Mouse (Mus musculus) adrenal gland, postnatal 14 days (tissue): ENCODE results near the gene 2310002L09Rik. TPM values are rescaled to one million over a fixed set of nuclear protein-coding genes. Genes with fewer than 3 reads are reported as not detected.
"Not testable (repeated sequence)": the region's sequence is repeated elsewhere in the genome, so short reads cannot be mapped to it uniquely, and the experiment has no call there.

Source experiments
- DNase-seq: peaks from one replicate; pipeline ENCODE4 v3.0.0; 2021; ENCODE audit warnings: mixed read lengths
- long read RNA-seq, 2 experiments: library from polyadenylated mRNA; stranded (forward); transcript quantifications; one replicate each; pipeline ENCODE4 v2.0.0; 2021
- total RNA-seq: library from RNA; stranded (reverse); gene quantifications from 2 replicates; pipeline ENCODE4 v1.2.3, GENCODE M21; 2021

2310002L09Rik gene
- not detected in 2 replicates for total RNA-seq
- long read RNA-seq, experiment 1, result 0 reads
- long read RNA-seq, experiment 2, result 0 reads

DNA sequence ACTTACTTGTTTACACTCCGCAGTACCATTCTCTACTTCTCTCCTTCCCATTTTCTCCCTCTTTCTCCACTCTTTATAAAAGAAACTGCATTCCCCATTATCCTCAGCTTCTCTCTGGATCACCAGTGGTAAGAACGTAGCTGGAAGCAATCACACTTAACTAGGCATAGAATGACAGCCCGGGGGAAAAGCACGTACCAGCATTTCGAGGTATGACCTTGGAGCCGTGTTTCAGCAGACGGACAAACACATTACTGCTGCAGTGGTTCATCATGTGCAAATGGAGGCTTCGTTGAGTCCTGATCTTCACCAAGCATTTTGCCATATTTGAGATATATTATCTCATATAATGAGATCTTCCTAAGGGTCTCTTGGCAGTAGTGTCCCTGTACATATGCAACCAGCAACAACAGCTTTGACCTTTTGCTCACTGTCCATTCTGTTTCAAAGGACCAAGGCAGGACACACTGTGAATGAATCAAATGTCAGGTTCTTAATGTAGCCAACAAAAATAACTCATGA, at the start of gene 2310002L09Rik:
TSS of gene 2310002L09Rik (minus strand) at position 472 of the 522 bp plus-strand sequence.
- DNase-seq, result no peak

DNA sequence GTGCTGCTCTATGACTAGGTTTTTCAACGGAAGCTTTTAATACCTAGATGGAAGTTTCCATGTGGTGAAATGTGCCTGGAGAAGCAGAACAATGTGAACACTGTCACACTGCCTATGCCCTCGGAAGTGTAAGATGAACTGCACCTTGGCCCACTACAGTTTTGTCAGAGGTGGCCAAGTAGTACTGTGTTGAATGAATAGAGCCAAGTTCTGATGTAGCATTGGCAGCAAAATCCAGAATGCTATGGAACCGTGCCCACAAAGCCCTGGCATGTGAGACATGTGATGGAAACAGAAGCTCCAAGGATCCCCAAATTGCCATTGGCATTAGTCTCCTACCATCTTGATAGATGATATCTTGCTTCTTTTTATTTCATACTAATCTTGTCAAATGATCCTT, 29.8 kb upstream of the 2310002L09Rik start:
- DNase-seq, result peak; percentile 10

- not testable (repeated sequence) for DNase-seq
Observed at GRCm38 (mm10) chr4:73920660-73921059, 30.0 kb downstream of the 2310002L09Rik start, which contains the start of gene Gm11756. TSS of gene Gm11756 (minus strand) at chr4:73920760.

DNA sequence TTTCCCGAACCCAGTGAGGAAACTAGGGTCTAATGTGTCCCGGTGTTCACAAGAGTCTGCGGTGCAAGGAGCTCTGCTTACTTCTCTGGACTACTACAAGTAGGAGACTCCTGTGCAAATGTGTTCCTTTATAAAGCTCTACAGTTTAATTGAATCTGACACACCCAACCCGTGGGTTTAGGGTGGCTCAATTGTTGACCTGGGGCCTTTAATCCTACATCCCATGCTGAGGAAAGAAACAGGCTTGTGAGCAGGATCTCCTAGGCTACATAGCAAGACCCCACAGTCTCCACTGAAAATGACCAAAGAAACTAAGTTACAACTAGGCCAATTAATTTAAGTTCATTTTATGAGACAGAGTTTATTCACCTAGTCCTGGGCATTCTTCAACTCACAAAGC, 44.8 kb downstream of the 2310002L09Rik start, which contains the start of gene Gm13871:
TSS of gene Gm13871 (minus strand) at position 101 of the 400 bp plus-strand sequence.
- DNase-seq, result not testable (repeated sequence)

- DNase-seq, result not testable (repeated sequence)
Observed at GRCm38 (mm10) chr4:73891012-73891411, 59.6 kb downstream of the 2310002L09Rik start, which contains the start of gene Gm11757. TSS of gene Gm11757 (minus strand) at chr4:73891112.

Other genes with a start within 250 kb of the 2310002L09Rik start
- gene Rasef, start 159.9 kb downstream of the 2310002L09Rik start, total RNA-seq, result 0.19 and 0.26 TPM in 2 replicates
- gene Gm11758, start 74.6 kb downstream of the 2310002L09Rik start, total RNA-seq, result not detected in 2 replicates
- gene Gm11757, start 59.7 kb downstream of the 2310002L09Rik start, total RNA-seq, result not detected in 2 replicates
- gene Gm13871, start 44.9 kb downstream of the 2310002L09Rik start, total RNA-seq, result not detected in 2 replicates
- gene Gm11756, start 30.1 kb downstream of the 2310002L09Rik start, total RNA-seq, result not detected in 2 replicates
- 0.48 and 0.79 TPM in 2 replicates for gene Frmd3, start 62.6 kb upstream of the 2310002L09Rik start, total RNA-seq